Mouse (Mus musculus): ENCODE measurements around the gene St6galnac3. TPM values are rescaled to one million over a fixed set of nuclear protein-coding genes. Genes with fewer than 3 reads are reported as not detected.

Gene St6galnac3
- total and polyA plus RNA-seq, 3 experiments, result 0.08 to 1.1 (median 0.38) TPM

DNA sequence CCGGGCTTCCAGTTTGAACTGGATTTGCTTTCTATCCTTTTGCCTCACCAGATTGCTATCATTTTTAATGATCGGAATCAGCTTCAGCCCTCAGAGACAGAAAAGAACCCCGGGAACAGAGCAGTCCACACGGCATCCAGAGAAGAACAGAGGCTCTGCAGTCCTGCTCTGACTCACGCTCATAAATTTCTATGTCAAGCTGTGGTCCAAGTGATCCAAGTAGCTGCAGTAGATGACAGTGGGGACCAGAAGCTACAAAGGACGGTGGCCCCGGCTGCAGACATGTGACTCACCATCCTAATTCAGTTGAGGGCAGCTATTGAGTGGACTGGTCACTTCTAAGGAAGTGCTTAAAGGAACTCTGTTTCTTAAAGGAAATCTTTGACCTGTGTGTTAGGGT lies 45.6 kb upstream of the St6galnac3 start:
- no peak for DNase-seq (ENCODE audit: extremely low read depth)
- H3K4me1 ChIP-seq (ENCODE audit: control insufficient read depth in 1 of 2, insufficient read depth in 2 of 2), result no peaks in the 10 kb centered on the region
- peaks cover 9% of the 10 kb centered on the region for H3K9me3 ChIP-seq (replicated peaks; ENCODE audit: low read length)
- H3K4me3 ChIP-seq (replicated peaks in 1 of 3; ENCODE audit: low read depth in 2 of 3, low read length in 2 of 3, poor library complexity in 1 of 3), result no peak overlapping the region
- no peaks in the 10 kb centered on the region for H3K79me2 ChIP-seq (replicated peaks; ENCODE audit: control insufficient read depth, extremely low read depth, insufficient read depth, poor library complexity, severe bottlenecking)
- H3K27ac ChIP-seq (ENCODE audit: insufficient read depth, low read depth), result no peak overlapping the region
- dilution Hi-C loops (cut with MboI; ENCODE audit: extremely low pct_ligation_motif_present, extremely low pct_unique_long_range_greater_than_20kb, low sequenced_read_pairs) (no loop called here), in situ Hi-C loops (cut with MboI; ENCODE audit: low pct_ligation_motif_present, low pct_unique_long_range_greater_than_20kb, low sequenced_read_pairs) (no loop called here)
- no peaks in the 10 kb centered on the region for H3K36me3 ChIP-seq (replicated peaks in 1 of 2; ENCODE audit: control insufficient read depth in 1 of 2, insufficient read depth in 1 of 2, low read length in 1 of 2)
- H3K4me2 ChIP-seq (ENCODE audit: insufficient read depth, low read depth, poor library complexity, severe bottlenecking), result no peak overlapping the region
- no peak overlapping the region for H3K9ac ChIP-seq (ENCODE audit: insufficient read depth, low read depth)
- TF ChIP-seq IRF4 (IDR thresholded peaks at IDR 0.05; ENCODE audit: low read depth, low read length), result no peak
- no peak for TF ChIP-seq RCOR1 (conservative IDR thresholded peaks at IDR 0.05; ENCODE audit: low read depth, low read length)
- no peak for TF ChIP-seq SIN3A (IDR thresholded peaks at IDR 0.05; ENCODE audit: low read length)
- no peak for TF ChIP-seq NELFE (IDR thresholded peaks at IDR 0.05; ENCODE audit: low read depth, low read length)
- TF ChIP-seq ZC3H11A (IDR thresholded peaks at IDR 0.05; ENCODE audit: low read depth, low read length), result no peak
- H3K27me3 ChIP-seq (replicated peaks), result peaks cover 10% of the 10 kb centered on the region

DNA sequence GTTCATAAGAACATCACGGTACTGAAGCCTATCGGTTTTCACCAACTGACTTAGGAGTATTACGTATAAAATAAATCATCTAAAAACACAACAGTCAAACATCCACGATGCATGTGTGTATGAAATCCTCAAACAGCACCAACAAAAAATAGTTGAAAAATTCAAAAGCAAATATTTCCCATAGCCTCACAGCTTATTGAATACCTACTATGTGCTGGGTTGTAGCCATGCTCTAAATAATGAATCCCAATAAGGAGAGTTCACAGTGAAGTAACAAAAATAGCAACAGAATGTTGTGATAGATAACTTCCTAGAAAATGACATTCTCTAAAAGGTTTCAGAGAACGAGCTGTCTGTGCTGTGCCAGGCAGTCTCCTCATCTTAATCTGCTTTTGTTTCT lies 44.2 kb upstream of the St6galnac3 start:
- H3K4me1 ChIP-seq (ENCODE audit: control insufficient read depth in 1 of 2, insufficient read depth in 2 of 2), result peaks cover 0 to 11% of the 10 kb centered on the region in 2 experiments; a peak in 2 of 4 replicates
- dilution Hi-C loops (cut with MboI; ENCODE audit: extremely low pct_ligation_motif_present, extremely low pct_unique_long_range_greater_than_20kb, low sequenced_read_pairs), result no loop called here

DNA sequence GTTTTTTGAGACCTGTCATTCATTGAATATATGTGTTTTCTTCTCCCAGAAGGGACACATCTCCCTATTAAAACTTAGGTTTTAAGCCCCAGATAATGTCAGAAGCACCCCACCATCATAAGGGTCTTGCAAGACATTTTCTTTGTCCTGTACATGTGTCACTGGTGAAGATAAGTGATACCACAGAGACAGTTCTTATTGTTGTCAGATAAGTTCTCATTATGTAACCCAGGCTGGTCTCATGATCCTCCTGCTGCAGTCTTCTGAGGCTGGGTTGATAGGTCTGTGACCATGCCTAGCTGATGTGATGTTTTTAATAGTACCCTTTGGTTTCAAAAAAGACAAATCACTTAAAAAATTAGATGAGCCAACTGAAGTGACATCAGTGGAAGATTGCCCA lies 40.2 kb upstream of the St6galnac3 start:
- Histone ChIP-seq H3K4me1 (ENCODE audit: control insufficient read depth in 1 of 2, insufficient read depth in 2 of 2) (peaks cover 3 to 20% of the 10 kb centered on the region in 2 experiments; a peak in 3 of 4 replicates), H3K4me3 (replicated peaks in 1 of 3; ENCODE audit: low read depth in 2 of 3, low read length in 2 of 3, poor library complexity in 1 of 3) (no peak overlapping the region), H3K9ac (ENCODE audit: insufficient read depth, low read depth) (no peak overlapping the region), H3K27me3 (replicated peaks) (no peaks in the 10 kb centered on the region), H3K9me3 (replicated peaks; ENCODE audit: low read length) (peaks cover 9% of the 10 kb centered on the region), H3K27ac (ENCODE audit: insufficient read depth, low read depth) (no peak overlapping the region), H3K36me3 (replicated peaks in 1 of 2; ENCODE audit: control insufficient read depth in 1 of 2, insufficient read depth in 1 of 2, low read length in 1 of 2) (no peaks in the 10 kb centered on the region), H3K79me2 (replicated peaks; ENCODE audit: control insufficient read depth, extremely low read depth, insufficient read depth, poor library complexity, severe bottlenecking) (no peaks in the 10 kb centered on the region), H3K4me2 (ENCODE audit: insufficient read depth, low read depth, poor library complexity, severe bottlenecking) (no peak overlapping the region)
- dilution Hi-C loops (cut with MboI; ENCODE audit: extremely low pct_ligation_motif_present, extremely low pct_unique_long_range_greater_than_20kb, low sequenced_read_pairs), result no loop called here
- no peak for DNase-seq (ENCODE audit: extremely low read depth)
- TF ChIP-seq GABPA (IDR thresholded peaks at IDR 0.05; ENCODE audit: insufficient replicate concordance, low read depth, low read length), result no peak
- TF ChIP-seq MEF2A (IDR thresholded peaks at IDR 0.05; ENCODE audit: borderline replicate concordance, low read depth, low read length), result no peak
- no peak for TF ChIP-seq POLR2AphosphoS2 (IDR thresholded peaks at IDR 0.05; ENCODE audit: low read depth, low read length)
- TF ChIP-seq ZC3H11A (IDR thresholded peaks at IDR 0.05; ENCODE audit: low read depth, low read length), result no peak
- no peak for TF ChIP-seq E2F4 (IDR thresholded peaks at IDR 0.05; ENCODE audit: insufficient replicate concordance, low read depth, low read length)
- TF ChIP-seq USF1 (IDR thresholded peaks at IDR 0.05; ENCODE audit: low read depth, low read length), result no peak
- no peak for TF ChIP-seq ZNF384 (IDR thresholded peaks at IDR 0.05; ENCODE audit: low read depth, low read length)
- TF ChIP-seq HCFC1 (IDR thresholded peaks at IDR 0.05; ENCODE audit: low read depth, low read length), result no peak
- TF ChIP-seq BHLHE40 (IDR thresholded peaks at IDR 0.05; ENCODE audit: low read depth, low read length), result no peak
- TF ChIP-seq KAT2A (IDR thresholded peaks at IDR 0.05; ENCODE audit: insufficient replicate concordance, low read length), result no peak
- TF ChIP-seq SIN3A (IDR thresholded peaks at IDR 0.05; ENCODE audit: low read length), result no peak
- TF ChIP-seq CTCF (conservative IDR thresholded peaks at IDR 0.05 in 1 of 2, IDR thresholded peaks at IDR 0.05 in 1 of 2; ENCODE audit: low read depth in 2 of 2, low read length in 2 of 2), result no peak
- TF ChIP-seq CHD2 (IDR thresholded peaks at IDR 0.05; ENCODE audit: low read length), result no peak
- TF ChIP-seq POLR2A (IDR thresholded peaks at IDR 0.05; ENCODE audit: low read depth, low read length), result no peak
- no peak for TF ChIP-seq IRF4 (IDR thresholded peaks at IDR 0.05; ENCODE audit: low read depth, low read length)
- TF ChIP-seq ZMIZ1 (IDR thresholded peaks at IDR 0.05; ENCODE audit: low read depth, low read length), result no peak
- in situ Hi-C loops (cut with MboI; ENCODE audit: low pct_ligation_motif_present, low pct_unique_long_range_greater_than_20kb, low sequenced_read_pairs), result no loop called here

More for the DNA sequence above, 44.2 kb upstream of the St6galnac3 start:
- Histone ChIP-seq H3K9ac (ENCODE audit: insufficient read depth, low read depth) (no peak overlapping the region), H3K27ac (ENCODE audit: insufficient read depth, low read depth) (no peak overlapping the region), H3K9me3 (replicated peaks; ENCODE audit: low read length) (peaks cover 9% of the 10 kb centered on the region), H3K4me3 (replicated peaks in 1 of 3; ENCODE audit: low read depth in 2 of 3, low read length in 2 of 3, poor library complexity in 1 of 3) (no peak overlapping the region), H3K27me3 (replicated peaks) (peaks cover 10% of the 10 kb centered on the region), H3K79me2 (replicated peaks; ENCODE audit: control insufficient read depth, extremely low read depth, insufficient read depth, poor library complexity, severe bottlenecking) (no peaks in the 10 kb centered on the region), H3K36me3 (replicated peaks in 1 of 2; ENCODE audit: control insufficient read depth in 1 of 2, insufficient read depth in 1 of 2, low read length in 1 of 2) (no peaks in the 10 kb centered on the region), H3K4me2 (ENCODE audit: insufficient read depth, low read depth, poor library complexity, severe bottlenecking) (no peak overlapping the region)
- DNase-seq (ENCODE audit: extremely low read depth), result no peak
- TF ChIP-seq NRF1 (IDR thresholded peaks at IDR 0.05; ENCODE audit: low read depth, low read length) (no peak), ZMIZ1 (IDR thresholded peaks at IDR 0.05; ENCODE audit: low read depth, low read length) (no peak), TBP (conservative IDR thresholded peaks at IDR 0.05; ENCODE audit: low read depth, low read length) (no peak), USF1 (IDR thresholded peaks at IDR 0.05; ENCODE audit: low read depth, low read length) (no peak), ZNF384 (IDR thresholded peaks at IDR 0.05; ENCODE audit: low read depth, low read length) (no peak), MAZ (IDR thresholded peaks at IDR 0.05; ENCODE audit: low read depth, low read length) (no peak), SMC3 (IDR thresholded peaks at IDR 0.05; ENCODE audit: low read depth, low read length) (no peak), ETS1 (conservative IDR thresholded peaks at IDR 0.05; ENCODE audit: low read depth, low read length) (no peak), MAFK (IDR thresholded peaks at IDR 0.05; ENCODE audit: insufficient replicate concordance, low read length) (no peak), MYC (IDR thresholded peaks at IDR 0.05; ENCODE audit: low read depth, low read length) (no peak), MEF2A (IDR thresholded peaks at IDR 0.05; ENCODE audit: borderline replicate concordance, low read depth, low read length) (no peak), USF2 (conservative IDR thresholded peaks at IDR 0.05; ENCODE audit: low read depth, low read length) (no peak), GABPA (IDR thresholded peaks at IDR 0.05; ENCODE audit: insufficient replicate concordance, low read depth, low read length) (no peak), MXI1 (IDR thresholded peaks at IDR 0.05; ENCODE audit: low read depth, low read length) (no peak), SIN3A (IDR thresholded peaks at IDR 0.05; ENCODE audit: low read length) (no peak), ELF1 (IDR thresholded peaks at IDR 0.05; ENCODE audit: low read depth, low read length) (no peak), HCFC1 (IDR thresholded peaks at IDR 0.05; ENCODE audit: low read depth, low read length) (no peak)
- in situ Hi-C loops (cut with MboI; ENCODE audit: low pct_ligation_motif_present, low pct_unique_long_range_greater_than_20kb, low sequenced_read_pairs), result no loop called here

Measured in CH12.LX (cell line).